Mouse (Mus musculus) cortical plate, adult 2 months (tissue): ENCODE results near the gene Clock.

ENCODE experiments used
- CTCF ChIP-seq: fragments of 200-500 bp; IDR thresholded peaks from 2 replicates; pipeline ENCODE4 v1.5.1; 2011; ENCODE audit warnings: mild to moderate bottlenecking, control low read depth, low read length; ENCODE audit not compliant: insufficient read depth; ENCODE audit errors: extremely low read depth
- POLR2A ChIP-seq: fragments of 200-500 bp; IDR thresholded peaks from 2 replicates; pipeline ENCODE4 v1.6.1; 2011; ENCODE audit warnings: mild to moderate bottlenecking, low read length, control low read depth; ENCODE audit not compliant: insufficient read depth; ENCODE audit errors: extremely low read depth

DNA sequence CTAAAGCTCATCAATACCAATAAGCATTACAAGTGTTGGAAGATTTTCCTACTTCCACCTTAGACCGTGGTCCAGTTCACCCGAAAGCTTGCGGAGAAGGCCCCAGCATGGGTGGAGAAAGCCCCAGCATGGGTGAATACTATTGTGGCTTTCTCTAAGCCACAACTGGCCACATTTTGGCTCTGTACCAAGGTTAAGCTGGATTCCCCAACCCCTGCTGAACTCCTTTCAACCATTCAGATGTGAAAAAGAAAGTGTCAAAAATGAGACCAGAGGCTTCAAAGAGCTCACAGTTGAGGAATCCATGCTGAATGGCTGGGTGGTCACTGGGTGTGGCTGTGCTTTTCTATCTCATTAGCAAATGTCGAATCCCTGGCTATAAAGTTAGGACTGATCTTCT lies 29.2 kb upstream of the Clock start:
- TF ChIP-seq CTCF (no peak), POLR2A (no peak)
